Mouse (Mus musculus) adrenal gland, adult 2 months (tissue): ENCODE results near the gene Robo4. TPM values are rescaled to one million over a fixed set of nuclear protein-coding genes. Genes with fewer than 3 reads are reported as not detected.
A peak's percentile ranks its signal among the peaks of the same experiment; 100 is the strongest.

Source experiments
- DNase-seq: peaks from one replicate; pipeline ENCODE4 v3.0.0; 2021
- polyA plus RNA-seq: library from polyadenylated mRNA; depleted of rRNA; stranded (reverse); fragments of >200 nt; gene quantifications from 2 replicates; pipeline ENCODE4 v1.2.3, GENCODE M21; 2012; rRNA removed
- total RNA-seq, 2 experiments: library from RNA; stranded (reverse); gene quantifications; 2 replicates each; pipeline ENCODE4 v1.2.3; 2021

Robo4 gene
- total and polyA plus RNA-seq, 3 experiments: 17.3 to 47.5 (median 27.0) TPM

DNA sequence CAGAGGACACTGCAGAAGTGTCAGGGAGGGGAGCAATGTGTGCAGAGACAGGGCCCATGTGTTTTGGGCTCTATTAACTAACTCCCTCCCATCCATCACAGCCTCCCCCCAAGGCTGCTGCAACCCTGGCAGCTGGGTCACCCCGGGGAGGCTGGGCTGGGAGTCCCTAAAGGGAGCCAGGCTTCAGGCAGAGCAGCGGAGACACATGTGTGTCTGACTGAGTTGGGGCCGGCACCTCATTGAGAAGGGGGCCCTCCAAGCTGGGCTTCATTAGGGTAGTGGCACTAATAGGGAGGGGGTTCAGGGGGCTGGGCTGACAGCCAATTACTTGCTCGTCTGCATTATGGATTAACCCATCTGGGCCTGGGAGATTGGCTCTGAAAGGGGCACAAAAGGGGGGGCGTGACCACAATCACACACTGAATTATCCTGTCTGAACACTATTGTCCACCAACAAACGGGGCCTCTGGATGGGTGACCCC, 52.4 kb downstream of the Robo4 start:
- DNase-seq: no peak

DNA sequence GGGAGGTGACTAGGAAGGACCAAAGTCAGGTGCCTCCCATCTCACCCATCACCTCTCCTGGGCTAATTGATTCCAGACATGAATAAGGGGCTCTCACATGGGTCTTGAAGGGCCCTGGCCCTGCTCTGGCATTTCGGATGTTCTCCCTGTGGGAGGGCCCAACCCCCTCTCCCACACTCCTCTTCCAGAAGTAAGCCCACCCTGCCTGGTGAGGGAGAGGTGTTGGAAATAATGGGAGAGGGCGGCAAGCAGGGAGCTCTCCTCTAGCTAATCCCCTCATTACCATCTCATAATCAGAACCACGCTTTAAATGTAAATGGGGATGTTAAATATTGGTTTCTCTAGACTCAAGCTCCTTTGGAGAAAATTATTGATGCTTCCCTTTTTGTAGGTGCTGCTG, 53.3 kb downstream of the Robo4 start:
- no peak for DNase-seq

DNA sequence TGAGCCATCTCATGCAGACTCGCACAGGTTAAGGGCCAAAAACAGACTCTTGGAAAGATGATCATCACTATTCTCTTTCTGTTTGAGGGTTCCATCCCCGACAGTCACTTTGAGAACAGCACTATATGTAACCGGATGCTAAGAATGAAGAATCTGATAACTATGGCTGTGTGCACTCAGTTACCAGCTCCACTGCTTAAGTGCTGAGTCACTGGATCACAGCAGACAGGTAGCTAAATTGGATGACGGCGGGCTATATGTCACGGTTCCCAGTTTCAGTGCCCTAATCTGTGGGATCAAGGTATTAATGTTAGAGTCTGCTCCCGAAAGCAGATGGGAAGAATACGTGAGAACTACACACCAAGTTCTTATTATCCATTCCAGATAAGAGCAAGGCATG, 54.2 kb downstream of the Robo4 start:
- DNase-seq: no peak

DNA sequence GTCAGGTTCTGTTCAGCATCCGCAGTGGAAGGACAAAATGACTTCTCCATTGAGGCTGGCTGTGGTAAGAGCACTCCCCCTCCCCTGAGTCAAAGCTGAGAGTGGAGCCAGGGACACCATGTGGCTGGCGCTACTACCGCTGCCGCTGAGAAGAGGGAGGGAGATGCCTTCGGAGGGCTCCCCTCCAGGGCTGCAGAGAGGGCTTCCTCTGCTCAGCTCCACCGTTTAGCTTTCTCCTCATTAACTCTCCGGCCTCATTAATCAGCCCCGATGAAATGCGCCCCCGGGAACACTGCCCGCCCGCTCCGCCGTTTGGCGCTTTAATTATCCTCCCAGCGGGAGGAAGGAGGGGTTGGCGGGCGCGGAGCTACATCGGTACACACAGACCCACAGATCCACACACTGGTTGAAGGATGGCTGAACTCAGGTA, 54.8 kb downstream of the Robo4 start:
- no peak for DNase-seq

DNA sequence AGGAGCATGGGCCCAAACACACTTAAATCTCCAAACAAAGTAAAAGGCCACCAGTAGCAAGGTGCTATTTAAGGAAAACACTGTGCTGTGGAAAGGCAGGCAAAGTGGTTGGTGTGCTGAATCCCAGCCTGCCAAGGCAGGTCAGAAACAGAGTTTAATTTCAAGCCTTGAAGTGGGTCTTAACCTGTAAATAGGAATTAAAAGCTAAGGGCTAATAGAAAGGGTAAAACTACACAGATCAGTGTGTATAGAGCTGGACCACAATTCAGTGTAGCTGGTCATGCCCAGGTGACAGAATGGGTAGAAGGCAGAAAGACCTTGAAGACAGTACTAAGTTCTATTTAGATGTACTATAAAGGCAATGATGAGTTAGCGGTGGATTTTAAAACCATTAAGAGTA, 55.5 kb downstream of the Robo4 start:
- no peak for DNase-seq

DNA sequence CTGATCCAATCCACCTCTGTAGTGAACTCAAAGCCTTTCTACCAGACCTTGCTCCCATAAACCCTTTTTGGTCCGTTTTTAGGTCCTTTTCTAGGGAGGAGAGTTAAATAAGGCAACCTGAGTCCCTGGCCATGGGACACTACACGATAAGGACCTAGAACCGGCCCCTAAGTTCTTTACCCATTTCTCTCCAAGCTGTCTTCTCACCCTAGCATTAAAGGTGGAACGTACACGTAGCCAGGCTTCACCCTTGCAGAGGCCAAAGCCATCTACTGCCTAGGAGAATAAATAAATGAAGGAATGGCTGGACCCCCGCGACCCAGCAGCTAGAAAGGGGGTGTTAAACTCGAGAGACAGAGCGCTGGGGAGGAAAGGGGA, 58.0 kb downstream of the Robo4 start:
- DNase-seq: no peak

DNA sequence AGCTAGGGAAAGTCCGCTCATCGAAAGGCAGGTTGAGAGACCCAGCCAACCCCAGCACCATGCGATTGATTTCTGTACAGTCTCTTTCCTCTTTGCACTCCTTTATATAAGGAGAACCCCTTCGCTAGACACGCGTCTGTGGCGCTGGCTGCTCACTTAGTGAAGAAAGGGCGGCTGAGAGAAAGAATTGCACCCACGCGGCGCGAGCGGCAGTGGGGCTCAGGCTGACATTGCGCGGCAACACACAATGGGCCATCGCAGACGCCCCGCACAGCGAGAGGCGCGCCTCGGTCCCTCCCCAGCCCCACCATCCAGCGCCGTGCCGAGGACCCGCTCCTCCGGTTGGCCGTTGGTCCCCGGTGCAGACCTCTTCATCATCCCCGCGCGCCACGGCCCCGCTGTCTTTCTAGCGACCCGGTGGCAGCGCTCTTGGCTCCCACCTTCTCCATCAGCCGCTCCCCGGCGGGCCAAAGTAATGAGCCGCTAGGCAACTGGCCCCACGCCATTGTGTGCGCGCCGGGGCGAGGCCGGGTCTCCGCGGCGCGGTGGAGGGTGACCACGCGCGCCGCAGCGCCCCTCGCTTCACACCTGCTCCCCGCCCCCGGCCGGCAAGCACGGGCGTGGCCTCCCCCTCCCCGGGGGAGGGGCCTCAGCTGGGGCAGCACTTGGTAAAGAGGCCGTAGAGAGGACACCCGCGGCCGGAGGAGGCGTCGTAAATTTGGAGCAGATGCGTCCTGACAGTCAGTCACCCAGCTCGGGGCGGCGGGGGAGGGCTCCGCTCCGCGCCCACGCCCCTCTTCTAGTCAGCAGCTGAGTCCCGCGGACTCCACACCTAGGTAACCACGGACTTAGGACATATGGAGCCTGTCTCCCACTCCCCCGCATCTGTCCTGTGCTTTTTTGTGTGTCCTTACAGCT, 58.6 kb downstream of the Robo4 start:
- peak; percentile 55 for DNase-seq

DNA sequence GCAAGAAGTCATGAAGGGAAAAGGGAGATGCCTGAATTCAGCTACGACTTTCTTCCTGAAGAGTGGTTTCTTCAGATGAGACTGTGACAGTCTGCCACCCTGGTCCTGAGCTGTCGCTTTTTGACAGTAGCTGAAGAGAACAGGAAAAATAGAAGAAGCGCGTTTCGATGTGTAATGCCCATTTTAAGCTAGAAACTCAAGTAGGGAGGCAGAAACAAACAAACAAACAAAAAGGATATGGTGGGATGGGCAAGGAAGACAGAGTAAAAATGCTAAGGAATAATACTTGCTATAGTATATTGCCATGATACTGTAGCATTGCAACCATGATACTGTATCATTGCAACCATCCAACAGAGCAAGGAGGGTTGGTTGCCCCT, 59.3 kb downstream of the Robo4 start:
- DNase-seq: no peak

DNA sequence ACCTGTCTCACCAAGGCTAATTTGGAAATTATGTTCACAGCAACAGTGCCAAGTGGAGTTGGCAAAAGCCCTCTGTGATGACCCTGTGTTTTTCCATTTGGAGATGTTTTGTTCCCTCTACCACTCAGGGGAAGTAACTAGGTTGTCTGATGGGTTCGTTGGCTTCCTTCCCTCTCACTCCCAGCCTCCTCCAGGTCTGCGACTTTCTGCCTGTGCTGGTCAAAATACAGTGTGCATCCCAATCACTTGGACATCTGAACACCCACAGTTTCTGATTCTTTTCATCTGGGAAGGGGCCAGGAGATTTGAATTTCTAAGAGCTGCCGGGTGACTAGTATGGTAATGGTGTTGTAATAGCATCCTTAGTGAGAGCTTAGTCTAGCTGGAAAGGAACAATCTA, 59.9 kb downstream of the Robo4 start:
- no peak for DNase-seq

DNA sequence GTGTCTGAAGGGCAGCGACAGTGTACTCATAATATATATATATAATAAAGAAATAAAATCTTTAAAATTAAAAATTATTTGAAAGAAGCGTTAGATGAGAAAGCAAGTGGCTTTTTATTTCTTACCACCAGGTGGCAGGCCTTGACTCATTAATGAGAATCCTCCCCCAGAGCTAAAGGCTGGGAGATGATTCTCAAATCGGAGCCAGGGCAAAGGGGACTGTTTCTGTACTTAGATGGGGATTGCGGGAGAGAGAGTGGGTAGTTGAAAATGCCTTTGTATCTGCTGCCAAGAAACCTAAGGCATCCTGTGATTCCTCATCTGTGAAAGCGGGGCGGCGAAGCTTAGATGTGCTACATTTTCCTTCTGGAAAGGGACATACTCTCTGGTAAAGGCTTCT, 61.1 kb downstream of the Robo4 start:
- DNase-seq: peak; percentile 39

Other genes with a start within 250 kb of the Robo4 start
- gene Tmem218, start 193.7 kb upstream of the Robo4 start, total RNA-seq: 1 to 10 TPM; 4.2 to 8.6 TPM
- gene Tmem218, start 193.7 kb upstream of the Robo4 start, polyA plus RNA-seq: 1.5 and 1.7 TPM in 2 replicates
- gene Slc37a2, start 146.2 kb upstream of the Robo4 start, total RNA-seq: 10 to 100 TPM; 52.8 to 58.4 TPM
- gene Slc37a2, start 146.2 kb upstream of the Robo4 start, polyA plus RNA-seq: 46.7 and 51.0 TPM in 2 replicates
- 1 to 10 TPM; 2.0 to 2.3 TPM for gene Ccdc15, start 53.5 kb upstream of the Robo4 start, total RNA-seq
- gene Ccdc15, start 53.5 kb upstream of the Robo4 start, polyA plus RNA-seq: 3.0 and 3.2 TPM in 2 replicates
- under 1 TPM in 1 of 2 experiments, not detected in 1; 0.23 TPM for gene Hepacam, start 34.5 kb upstream of the Robo4 start, total RNA-seq
- gene Hepacam, start 34.5 kb upstream of the Robo4 start, polyA plus RNA-seq: 0.26 and 0.40 TPM in 2 replicates
- gene Robo3, start 31.3 kb downstream of the Robo4 start, total RNA-seq: under 1 TPM; 0.62 to 0.75 TPM
- 2.9 and 5.9 TPM in 2 replicates for gene Robo3, start 31.3 kb downstream of the Robo4 start, polyA plus RNA-seq
- gene Msantd2, start 87.4 kb downstream of the Robo4 start, total RNA-seq: 10 to 100 TPM; 15.3 to 22.7 TPM
- gene Msantd2, start 87.4 kb downstream of the Robo4 start, polyA plus RNA-seq: 26.0 and 29.9 TPM in 2 replicates
- 10 to 100 TPM; 23.5 to 42.4 TPM for gene Esam, start 126.2 kb downstream of the Robo4 start, total RNA-seq
- gene Esam, start 126.2 kb downstream of the Robo4 start, polyA plus RNA-seq: 49.2 and 59.1 TPM in 2 replicates
- 1 to 10 TPM; 1.8 to 3.0 TPM for gene Vsig2, start 137.4 kb downstream of the Robo4 start, total RNA-seq
- 8.8 and 8.9 TPM in 2 replicates for gene Vsig2, start 137.4 kb downstream of the Robo4 start, polyA plus RNA-seq
- 1 to 10 TPM; 1.5 to 2.8 TPM for gene Nrgn, start 151.0 kb downstream of the Robo4 start, total RNA-seq
- gene Nrgn, start 151.0 kb downstream of the Robo4 start, polyA plus RNA-seq: 1.9 and 3.8 TPM in 2 replicates
- 10 to 100 TPM; 16.5 to 17.7 TPM for gene Siae, start 153.8 kb downstream of the Robo4 start, total RNA-seq
- gene Siae, start 153.8 kb downstream of the Robo4 start, polyA plus RNA-seq: 4.5 and 4.9 TPM in 2 replicates
- 1 to 10 TPM; 3.2 to 4.0 TPM for gene Spa17, start 211.8 kb downstream of the Robo4 start, total RNA-seq
- 0.51 and 1.3 TPM in 2 replicates for gene Spa17, start 211.8 kb downstream of the Robo4 start, polyA plus RNA-seq